Mouse (Mus musculus): ENCODE data around the gene Tnip1.
A peak's percentile ranks its signal among the peaks of the same experiment; 100 is the strongest.

The Tnip1 gene

DNA sequence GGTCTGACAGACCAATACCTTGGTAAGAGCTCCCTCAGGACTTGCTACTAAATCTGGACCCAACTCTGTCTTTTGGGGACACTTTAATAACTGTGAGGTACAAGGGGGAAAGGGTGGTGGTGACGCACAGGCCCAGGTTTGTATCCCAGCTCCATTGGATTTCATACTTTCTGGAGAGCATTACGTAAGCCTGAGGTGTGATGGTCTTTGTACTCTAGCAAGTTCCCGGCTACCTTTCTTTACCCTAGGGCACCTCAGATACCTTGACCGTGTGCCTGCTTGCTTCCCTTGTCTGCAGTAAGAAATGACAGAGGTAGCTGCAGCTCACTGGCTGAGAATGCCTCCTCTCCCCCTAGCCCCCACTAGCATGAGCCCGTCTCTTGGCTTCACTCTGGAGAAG, 55.5 kb downstream of the Tnip1 start:
- DNase-seq = no peak

DNA sequence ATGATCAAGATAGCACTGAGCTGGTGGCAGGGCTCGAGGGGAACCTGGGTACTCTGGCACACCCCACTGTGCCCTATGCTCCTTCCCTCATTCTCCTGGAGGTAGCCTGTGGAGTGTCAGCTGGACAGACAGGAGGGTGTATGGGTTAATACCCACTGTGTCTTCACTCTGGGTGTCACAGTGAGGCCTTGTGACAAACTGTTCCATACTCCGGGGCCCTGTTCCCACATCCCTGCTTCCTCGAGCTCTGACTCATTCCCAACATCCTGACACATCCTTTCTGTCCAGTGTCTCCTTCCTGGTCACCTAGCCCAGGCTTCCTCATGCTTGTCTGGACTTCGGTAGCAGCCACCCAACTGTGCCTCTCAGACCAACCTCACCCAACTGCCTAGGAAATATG, 56.3 kb downstream of the Tnip1 start:
- DNase-seq = no peak

DNA sequence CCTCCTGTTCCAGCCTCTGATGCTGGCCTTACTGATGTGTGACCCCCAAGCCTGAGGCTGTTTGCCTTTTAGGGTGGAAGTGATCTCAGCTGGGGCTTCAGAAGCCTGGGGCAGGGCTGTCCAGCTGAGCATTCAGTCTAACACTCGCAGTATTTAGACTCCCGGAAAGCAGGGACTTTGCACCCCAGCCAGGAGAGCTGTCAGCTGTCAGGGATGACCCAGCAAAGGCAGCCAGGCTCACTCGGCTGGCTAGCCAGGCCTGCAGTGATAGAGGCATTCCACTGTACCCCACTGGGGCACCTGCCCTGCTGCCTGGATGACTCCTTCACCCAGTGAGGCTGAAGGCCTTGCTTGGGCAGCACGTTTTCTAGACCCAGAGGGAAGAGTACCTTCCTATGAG, 56.8 kb downstream of the Tnip1 start:
- DNase-seq = no peak

DNA sequence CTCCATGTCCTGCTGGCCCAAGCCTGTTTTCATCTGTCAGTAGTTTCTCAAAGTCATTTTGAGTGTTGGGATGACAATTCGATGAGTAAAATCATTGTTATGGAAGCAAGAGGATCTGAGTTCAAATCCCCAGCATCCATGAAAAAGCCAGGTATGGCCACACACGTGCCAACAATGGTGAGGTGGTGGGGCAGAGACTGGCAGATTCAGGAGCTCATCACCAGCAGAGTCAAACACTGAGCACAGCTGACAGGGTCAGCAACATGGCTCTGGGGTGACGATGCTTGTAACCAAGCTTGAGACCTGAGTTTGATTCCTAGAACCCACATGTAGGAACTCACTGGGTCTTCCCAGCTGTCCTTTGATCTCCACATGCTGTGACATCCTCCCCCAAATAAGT, 57.6 kb downstream of the Tnip1 start:
- no peak for DNase-seq

DNA sequence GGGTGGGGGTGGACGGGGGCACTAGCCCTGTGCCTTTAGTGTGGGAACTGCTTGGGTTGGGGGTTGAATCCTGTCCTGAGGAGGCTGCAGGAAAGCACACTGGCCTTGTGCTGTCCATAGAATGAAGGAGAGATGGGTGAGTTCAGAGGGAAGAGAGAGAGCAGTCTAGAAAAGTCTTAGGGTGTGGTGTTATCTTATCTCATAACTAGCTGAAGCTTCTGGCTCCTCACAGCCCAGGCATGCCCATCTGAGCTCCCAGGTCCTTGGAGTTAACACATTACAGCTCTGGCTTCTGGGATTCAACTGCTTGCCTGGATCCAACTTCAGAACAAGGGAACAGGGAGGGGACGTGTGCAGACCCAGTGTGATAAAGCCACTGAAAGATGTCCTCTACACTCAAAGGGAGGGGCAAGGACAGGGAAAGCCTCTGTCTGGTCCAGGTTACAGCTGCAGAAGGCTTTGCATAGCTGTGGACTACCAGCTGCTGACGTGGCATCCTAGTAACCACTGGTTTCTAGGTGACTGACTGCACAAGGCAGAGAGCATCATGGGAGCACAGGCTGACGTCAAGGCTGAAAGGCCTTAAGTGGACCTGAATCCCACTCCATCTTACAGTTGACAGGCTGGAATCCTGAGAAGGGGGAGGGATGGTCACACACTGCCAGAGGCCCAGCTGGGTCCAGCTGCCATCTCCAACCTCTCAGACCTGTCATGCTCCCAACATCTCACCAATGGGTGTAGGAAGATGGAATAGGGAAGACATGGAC, 58.6 kb downstream of the Tnip1 start:
- DNase-seq = no peak

DNA sequence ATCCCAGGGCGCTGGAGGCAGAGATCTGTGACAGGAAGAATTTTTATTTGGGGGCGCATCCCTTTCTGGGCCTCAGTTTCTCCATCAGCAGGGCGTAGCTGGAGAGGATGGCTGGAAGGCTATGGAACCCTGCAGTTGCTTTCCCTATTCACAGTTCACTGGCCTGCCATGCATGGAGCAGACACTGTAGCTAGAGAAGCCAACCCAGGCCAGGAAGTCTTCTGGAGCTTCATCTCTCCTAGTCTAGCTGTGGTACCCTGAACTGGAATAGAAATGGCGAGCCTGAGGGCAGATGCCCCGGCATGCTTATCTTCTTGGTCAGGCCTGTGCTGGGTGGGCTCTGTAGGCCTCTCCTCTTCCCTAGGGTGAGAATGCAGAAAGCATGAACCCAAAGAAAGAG, 59.4 kb downstream of the Tnip1 start:
- DNase-seq = no peak

DNA sequence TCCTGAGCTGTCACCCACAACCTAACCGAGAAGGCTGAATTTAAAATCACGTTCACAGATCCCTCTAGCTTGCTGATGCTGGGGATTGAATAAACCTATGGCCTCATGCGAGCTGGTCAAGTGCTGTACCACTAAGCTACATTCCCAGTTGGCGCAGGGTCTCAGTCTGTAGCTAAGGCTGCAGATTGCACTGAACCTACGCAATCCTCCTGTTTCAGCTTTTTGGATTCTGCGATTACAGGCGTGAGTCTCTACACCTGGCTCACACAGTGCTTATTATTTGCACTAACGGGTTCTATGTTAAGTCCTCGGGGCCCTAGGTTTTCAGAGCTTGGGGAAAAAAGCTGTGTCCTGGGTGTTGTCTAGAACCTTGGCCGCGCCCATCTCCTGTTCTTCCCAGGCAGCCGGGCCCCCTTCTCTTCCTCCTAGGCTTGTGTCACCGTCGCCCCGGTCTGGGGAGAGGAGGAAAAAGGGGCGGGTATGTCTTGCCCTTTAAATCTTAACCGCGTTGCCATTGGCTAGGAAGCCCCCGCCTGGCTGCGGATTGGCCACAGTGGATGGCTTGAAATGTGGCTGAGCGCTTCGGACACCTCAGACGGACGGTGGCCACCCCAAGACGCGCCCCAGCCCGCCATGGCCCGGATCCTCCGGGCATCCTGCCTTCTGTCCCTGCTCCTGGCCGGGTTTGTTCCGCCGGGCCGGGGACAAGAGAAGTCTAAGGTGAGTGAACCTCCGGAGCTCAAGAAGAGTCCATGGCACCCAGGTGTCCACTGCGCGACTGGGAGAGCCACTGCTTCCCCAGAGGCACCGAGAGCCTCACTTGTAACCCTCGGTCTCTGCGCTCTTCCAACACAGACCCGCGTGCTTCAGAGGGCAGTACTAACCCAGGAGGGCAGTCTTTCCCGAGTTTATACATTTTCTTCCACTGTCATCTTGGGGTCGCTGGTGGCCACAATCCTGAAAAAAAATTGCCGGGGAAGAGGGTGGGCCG, 60.1 kb downstream of the Tnip1 start, which contains the start of gene Gpx3:
TSS of gene Gpx3 (plus strand) at position 121 of the 991 bp plus-strand sequence.
- peak; percentile 79 to 85 for DNase-seq

DNA sequence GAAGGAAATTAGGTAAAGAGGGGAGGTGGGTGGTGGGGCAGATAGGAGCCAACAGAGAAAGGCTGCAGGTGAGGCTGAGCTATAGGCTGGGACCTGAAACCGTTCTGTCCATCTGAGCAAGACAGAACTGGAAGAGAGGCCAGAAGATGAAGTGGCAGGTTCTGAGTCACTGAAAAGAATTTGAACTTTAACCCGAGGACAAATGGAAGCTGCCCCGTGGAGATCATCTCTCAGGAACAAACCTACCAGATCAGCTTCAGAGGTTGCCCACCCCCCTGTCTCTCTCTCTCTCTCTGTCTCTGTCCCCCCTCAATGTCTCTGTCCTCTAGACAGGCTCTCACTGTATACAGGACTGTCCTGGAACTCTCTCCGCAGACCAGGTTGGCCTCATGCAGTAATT, 63.1 kb downstream of the Tnip1 start:
- no peak for DNase-seq

DNA sequence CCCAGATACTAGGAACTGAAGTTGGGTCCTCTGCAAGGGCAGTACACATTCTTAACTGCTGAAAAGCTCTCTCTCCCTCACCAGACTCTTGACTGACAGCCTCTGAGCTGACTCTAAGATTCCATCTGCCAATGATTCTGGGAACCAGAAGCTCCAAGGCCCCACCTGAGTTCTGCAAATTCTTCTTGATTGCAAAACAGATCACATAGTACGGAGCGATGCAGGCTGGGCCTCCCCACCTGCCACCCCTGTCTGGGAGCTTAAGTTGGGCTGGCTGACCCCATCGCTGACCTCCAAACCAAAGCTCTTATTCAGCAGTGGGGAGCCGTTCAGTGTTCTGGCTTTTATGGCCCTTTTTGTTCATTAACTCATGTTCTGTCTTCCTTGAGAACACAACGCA, 65.2 kb downstream of the Tnip1 start:
- no peak for DNase-seq

DNA sequence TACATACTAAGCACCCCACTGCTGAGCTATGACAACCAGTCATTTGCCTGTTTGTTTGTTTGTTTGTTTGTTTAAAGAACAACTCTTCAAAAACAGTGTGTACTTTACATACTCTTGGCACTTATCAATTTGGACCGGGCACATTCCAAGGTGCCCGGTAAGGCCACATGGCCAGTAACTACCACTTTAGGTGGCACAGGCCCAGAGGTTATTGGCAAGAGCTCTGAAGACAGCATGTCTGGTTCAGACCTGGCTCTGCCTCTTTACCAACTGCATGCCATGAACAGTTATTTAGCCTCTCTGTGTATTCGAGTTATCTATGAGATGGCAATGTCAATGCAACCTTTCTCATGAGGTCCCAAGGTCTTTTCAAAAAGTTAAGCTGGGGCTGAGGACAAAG, 66.1 kb downstream of the Tnip1 start:
- DNase-seq = peak in 1 of 2 experiments; percentile 60

DNA sequence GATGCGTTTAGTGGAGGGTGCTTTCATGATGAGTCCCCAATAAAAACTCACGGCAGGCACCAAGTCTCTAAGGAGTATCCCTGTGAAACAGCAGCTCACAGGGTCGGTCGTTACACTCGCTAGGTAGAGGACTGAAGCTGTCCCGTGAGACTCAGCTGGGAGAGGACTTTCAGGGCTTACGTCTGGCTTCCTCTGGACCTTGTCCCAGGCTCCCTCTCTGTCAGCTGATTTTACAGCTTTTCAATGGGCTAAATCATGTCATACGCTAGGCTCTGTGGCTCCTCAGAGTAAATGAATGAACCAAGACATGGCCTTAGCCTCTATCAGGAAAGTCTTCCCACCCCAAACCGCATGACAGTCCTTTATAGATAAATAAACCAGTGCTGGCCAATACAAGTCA, 68.1 kb downstream of the Tnip1 start:
- DNase-seq = no peak

DNA sequence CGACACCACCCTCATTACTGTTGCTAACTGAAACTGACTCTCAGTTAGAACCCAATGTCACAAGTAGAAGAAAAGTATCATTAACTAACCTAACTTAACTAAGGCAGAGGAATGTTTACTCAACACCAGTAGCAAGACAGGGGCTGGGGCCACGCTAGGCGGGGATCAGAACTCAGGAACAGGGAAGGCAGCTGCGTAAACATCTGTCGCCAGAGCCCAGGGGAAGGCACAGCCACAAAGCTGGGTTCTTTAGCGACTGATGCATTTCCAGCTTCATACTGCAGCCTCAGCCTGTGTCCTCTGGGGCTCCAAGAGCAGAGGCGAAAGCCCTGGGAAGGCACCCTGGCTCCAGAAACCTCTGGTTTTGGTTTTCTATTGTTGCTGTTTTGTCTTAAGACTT, 70.6 kb downstream of the Tnip1 start:
- DNase-seq = no peak

DNA sequence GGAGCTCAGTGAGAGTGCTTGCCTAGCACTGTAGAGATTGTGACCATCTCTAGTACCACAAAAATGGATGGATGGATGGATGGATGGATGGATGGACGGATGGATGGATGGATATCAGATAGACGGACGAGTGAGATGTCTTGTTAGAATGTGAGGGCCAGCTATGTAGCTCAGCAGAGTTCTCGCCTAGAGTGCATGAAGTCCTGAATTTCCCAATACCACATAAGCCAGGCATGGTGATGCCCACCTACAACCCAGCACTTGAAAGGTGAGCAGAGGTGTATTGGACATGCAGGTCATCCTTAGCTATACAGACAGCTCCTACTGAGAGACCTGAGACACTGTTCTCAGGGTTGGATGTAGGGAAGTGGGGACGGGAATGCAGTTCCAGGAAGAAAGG, 71.4 kb downstream of the Tnip1 start:
- no peak for DNase-seq

DNA sequence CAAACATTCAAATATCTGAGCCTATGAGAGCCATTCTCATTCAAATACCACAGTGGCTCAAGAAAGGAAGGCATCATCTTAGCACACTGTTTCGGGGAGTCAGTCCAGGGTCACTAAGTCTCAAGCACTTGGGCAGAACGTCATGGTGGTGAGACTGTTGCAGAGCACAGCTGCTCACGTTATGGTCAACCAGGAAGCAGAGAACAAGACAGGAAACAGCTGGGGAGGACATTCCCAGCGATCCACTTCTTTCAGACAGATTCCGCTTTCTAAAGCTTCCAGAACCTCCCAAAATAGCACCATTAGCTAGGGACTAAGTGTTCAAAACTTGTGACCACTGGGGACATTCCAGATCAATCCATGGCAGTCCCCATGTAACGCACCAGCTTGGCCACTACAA, 74.8 kb downstream of the Tnip1 start:
- no peak for DNase-seq

DNA sequence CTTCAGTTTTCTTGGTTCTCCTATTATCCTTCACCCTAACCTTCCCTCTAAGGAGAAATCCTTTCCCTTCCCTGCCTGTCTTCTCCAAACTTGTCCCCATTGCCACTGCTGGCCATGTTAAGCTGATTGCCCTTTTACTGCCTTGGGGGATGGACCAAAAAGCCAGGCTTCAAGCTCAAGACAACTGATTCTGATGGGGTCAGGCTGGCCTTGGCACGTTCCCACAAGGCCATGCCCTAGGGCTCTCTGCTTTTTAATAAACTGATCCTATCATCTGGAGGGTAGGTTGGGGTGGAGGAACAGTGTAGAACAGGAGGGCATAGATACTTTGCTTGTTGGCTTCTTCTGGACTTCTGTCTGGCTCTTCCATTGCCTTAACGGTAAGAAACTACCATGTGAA, 77.3 kb downstream of the Tnip1 start:
- no peak for DNase-seq

DNA sequence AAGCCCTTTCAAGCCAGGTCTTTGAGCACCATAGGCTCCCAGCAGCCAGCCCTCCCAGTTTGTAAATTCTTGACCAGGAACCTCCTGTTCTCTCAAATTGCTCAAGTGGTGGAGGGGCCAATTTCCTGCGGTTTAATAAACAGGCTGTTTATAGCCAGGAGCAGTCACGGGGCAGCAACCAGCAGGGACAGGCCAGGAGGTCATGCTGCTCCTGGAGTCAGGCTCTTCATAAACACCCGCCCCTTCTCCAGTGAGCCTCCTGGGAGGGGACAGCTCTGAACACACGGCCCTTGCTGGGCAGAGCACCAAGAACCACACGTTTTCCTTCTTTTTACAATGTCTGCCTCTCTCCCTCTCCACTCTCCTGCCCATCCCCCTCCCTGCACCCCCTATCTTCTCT, 77.8 kb downstream of the Tnip1 start:
- DNase-seq = no peak

DNA sequence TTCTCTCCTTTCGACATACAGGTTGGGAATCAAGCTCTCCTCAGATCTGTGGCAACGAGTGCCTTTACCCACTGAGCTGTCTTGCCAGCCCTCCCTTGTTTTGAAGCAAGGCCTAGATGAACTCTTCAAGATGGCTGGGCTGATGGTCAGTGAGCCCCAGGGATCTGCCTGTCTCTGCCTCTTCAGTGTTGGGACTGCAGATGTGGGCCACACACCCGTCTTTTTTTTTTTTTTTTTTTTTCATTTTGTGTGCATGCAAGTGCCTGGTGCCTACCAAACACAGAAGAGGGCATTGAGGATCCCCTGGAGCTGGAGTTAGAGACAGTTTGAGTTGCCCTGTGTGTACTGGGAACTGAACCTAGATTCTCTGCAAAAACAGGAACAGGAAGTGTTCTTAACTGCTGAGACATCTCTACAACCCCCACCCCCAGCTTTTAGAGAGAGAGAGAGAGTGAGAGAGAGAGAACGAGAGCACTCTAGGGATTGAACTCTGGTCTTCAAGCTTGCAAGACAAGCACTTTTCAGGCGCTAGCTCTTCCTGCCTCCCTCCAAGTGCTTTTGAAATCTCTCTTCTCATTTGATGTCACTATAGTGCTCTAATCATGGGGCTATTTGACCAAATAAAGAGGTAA, 78.4 kb downstream of the Tnip1 start:
- no peak for DNase-seq

DNA sequence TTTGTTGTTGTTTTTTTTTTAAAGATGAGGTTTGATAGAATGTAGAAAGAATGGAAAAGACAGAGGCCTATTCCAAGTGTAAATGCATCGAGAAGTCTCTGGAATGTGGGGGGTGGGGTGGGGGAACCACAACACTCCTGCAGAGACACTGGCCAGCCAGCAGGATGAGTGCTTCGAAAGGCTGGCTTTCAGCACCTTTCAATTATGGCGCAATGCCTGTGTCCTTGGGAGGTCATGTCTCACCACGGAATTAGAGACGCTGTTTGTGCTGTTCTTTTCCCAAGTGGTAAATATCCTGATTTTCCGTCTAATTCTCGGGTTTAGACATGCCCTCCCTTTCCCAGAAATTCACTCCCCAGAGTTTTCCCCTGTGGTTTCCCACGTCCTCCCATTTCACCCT, 80.0 kb downstream of the Tnip1 start:
- DNase-seq = no peak

DNA sequence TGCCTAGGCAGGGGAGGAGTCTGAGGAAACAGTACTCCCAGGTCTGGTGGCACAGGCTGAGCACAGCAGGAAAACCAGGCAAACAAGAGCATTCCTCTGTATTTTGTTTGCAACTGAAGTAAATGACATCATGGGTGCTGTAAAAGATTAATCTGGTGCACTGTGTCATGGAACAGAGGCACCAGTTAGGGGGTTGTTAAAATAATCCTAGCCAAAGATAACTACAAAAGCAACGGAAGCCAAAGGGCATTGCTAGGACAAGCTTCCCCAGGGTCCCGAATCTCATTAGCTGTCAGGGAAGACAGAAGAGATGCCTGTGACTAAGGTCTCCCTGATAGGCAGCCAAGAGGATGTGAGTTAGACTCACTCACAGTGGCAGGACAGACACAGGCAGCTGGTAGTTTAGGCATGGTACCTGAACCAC, 81.7 kb downstream of the Tnip1 start:
- no peak for DNase-seq

DNA sequence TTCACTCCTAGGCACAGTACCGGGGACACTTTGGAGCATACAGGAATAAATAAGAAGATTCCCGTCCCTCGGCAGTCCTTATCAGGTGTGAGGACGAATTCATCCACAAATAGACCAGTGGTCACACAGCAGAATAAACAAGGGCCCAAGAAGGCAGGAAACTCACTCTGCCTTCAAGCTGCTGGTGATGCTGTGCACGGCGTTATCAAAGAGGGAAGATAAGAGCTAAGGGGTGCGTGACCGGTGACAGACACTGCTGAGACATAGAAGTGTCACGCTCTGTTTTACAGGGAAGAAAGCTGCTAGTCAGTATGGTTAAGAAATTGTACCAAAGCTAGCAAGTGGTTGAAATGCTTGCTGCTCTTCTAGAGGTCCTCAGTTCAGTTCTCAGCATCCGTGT, 82.8 kb downstream of the Tnip1 start:
- DNase-seq = no peak

DNA sequence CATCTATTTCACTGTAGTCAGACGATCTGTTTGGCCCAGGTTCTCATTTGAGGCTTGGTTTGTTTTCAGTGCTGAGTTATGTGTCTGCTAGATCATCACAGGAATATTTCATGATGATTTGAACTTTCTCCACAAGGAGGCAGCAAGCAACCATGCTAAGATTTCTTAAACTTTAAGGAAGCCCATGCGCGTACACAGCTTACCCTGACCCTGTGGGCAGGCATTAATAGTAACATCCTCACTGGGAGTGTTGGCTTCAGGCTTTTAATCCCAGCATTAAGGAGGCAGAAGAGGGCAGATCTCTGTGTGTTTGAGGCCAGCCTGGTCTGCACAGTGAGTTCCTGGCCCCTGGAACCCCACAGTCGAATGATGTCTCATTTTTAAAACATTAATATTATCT, 83.3 kb downstream of the Tnip1 start:
- DNase-seq = peak in 1 of 2 experiments; percentile 43

DNA sequence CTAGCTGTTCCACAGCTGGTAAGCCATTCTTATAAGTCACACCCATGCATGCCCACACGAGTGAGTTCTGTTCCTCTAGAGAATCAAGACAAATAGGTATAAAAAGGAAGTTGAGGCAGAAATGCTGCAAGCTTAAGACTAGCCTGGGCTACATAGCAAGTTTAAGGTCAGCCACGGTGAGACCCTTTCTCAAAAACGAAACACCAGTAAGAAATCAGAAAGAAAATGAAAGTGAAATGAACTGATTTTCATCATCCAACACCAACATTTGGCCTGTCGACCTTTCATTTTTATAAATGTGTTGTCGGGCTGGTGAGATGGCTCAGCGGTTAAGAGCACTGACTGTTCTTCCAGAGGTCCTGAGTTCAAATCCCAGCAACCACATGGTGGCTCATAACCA, 83.8 kb downstream of the Tnip1 start:
- DNase-seq = no peak

DNA sequence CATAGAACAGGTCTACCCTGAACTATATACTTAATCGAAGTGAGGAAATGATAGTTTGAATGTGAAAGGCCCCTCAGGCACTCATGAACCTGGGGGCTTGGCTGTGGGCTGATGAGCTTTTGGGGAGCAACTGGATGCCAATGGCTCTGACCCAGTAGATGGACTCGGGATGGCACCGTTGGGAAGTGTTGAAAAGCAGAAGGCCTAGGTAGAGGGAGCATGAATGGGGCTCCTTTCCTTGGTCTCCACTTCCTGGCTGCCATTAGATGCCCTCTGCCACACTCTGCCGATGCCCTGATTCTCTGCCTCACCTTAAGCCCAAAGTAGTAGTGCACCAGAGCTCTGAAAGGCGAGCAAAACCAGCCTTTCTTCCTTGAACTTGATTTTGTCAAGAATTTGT, 86.7 kb downstream of the Tnip1 start:
- DNase-seq = no peak
